ENCODE assay signal across 9 mouse cellular contexts in genomic region chr5:24860635-24861448, GRCm38 (mm10). TPM values are rescaled to one million over a fixed set of nuclear protein-coding genes. Genes with fewer than 3 reads are reported as not detected.
DNase-seq lines count a peak whose midpoint lies in the region; ATAC-seq lines count a peak whose summit lies in the region.
"Had no signal": no experiment of that assay in that cellular context is flagged by ENCODE, and none has a peak within 500 bp of the region (broad histone marks: within the 10 kb centered on the region; RNA-seq: fewer than 3 reads in every experiment).

No protein-coding gene starts in this region.

- no peak overlapping the region for H3K27ac ChIP-seq in midbrain, embryonic 15.5 days
- no peak overlapping the region for H3K27ac ChIP-seq in midbrain, embryonic 11.5 days (ENCODE audit: low read depth, low read length)
- H3K27ac ChIP-seq: macrophage had no signal

- no peak for DNase-seq in midbrain, embryonic 11.5 days (ENCODE audit: low spot score, missing footprints)
- DNase-seq in gastrocnemius, adult 8-10 months (ENCODE audit: low spot score in 2 of 2) = peak; percentile 16 to 20
- peak; percentile 76 for DNase-seq in layer of hippocampus, adult 11-12 months (ENCODE audit: low spot score)
- peak; percentile 17 for DNase-seq in lung, postnatal 25 days (ENCODE audit: low spot score)
- DNase-seq in urinary bladder, postnatal 25 days (ENCODE audit: low spot score) = no peak
- DNase-seq in thymus, postnatal 4 days = no peak

- H3K4me1 ChIP-seq in midbrain, embryonic 15.5 days = no peaks in the 10 kb centered on the region
- no peaks in the 10 kb centered on the region for H3K4me1 ChIP-seq in midbrain, embryonic 11.5 days (ENCODE audit: control insufficient read depth, insufficient read depth, low read length)

- H3K36me3 ChIP-seq in midbrain, embryonic 15.5 days (replicated peaks) = peaks cover 13% of the 10 kb centered on the region; the same call in 1 of the 2 replicates
- no peaks in the 10 kb centered on the region for H3K36me3 ChIP-seq in midbrain, embryonic 11.5 days (ENCODE audit: control insufficient read depth, insufficient read depth, low read length)

- WGBS in midbrain, embryonic 15.5 days = 85% methylated on average over 13 of the region's 13 CpGs
- 87% methylated on average over 13 of the region's 13 CpGs for WGBS in midbrain, embryonic 11.5 days

- no peak overlapping the region for H3K4me3 ChIP-seq in midbrain, embryonic 15.5 days
- no peak overlapping the region for H3K4me3 ChIP-seq in midbrain, embryonic 11.5 days (ENCODE audit: low read depth, low read length)

- no peaks in the 10 kb centered on the region for H3K27me3 ChIP-seq in midbrain, embryonic 15.5 days (replicated peaks)
- H3K27me3 ChIP-seq in midbrain, embryonic 11.5 days (ENCODE audit: control insufficient read depth, insufficient read depth, low read length) = no peaks in the 10 kb centered on the region

- H3K9me3 ChIP-seq in midbrain, embryonic 15.5 days = no peaks in the 10 kb centered on the region
- H3K9me3 ChIP-seq in midbrain, embryonic 11.5 days (ENCODE audit: control insufficient read depth, low read length) = no peaks in the 10 kb centered on the region

- no peak overlapping the region for H3K9ac ChIP-seq in midbrain, embryonic 15.5 days
- no peak overlapping the region for H3K9ac ChIP-seq in midbrain, embryonic 11.5 days (ENCODE audit: low read length)

- no peak overlapping the region for H3K4me2 ChIP-seq in midbrain, embryonic 15.5 days
- no peak overlapping the region for H3K4me2 ChIP-seq in midbrain, embryonic 11.5 days

- 0 out of 2 replicates have a peak, but pooled peaks have one; percentile 48 for ATAC-seq in midbrain, embryonic 15.5 days (replicated peaks)
- no peak for ATAC-seq in midbrain, embryonic 11.5 days (ENCODE audit: low FRiP score)
- ATAC-seq in cerebellum, adult (ENCODE audit: insufficient number of reproducible peaks, low FRiP score, low TSS enrichment) = peak; percentile 95

RNA-seq across cellular contexts. Expression of gene Rheb, which starts 18.4 kb away (rescaled TPM):
- polyA plus RNA-seq in midbrain, embryonic 15.5 days (2015; fragmentation: Nextera tagmentation; extraction: Ambion mirVana) = 209 and 228 TPM in 2 replicates
- polyA plus RNA-seq in midbrain, embryonic 11.5 days (2014; fragmentation: Nextera tagmentation; extraction: Ambion mirVana) = 207 and 224 TPM in 2 replicates
- 10 to 100 TPM; 66.8 to 69.7 (median 67.7) TPM for total RNA-seq in gastrocnemius, adult 8-10 months (2022)

Comparison
In these comparisons a context has a peak if more than half of its experiments do, and no peak if none do; other contexts are left out.
1. DNase-seq: peak in gastrocnemius, adult 8-10 months (2 of 2), layer of hippocampus, adult 11-12 months (single experiment) and lung, postnatal 25 days (single experiment); none in midbrain, embryonic 11.5 days (single experiment), urinary bladder, postnatal 25 days (single experiment) and thymus, postnatal 4 days (single experiment).